Mouse (Mus musculus): ENCODE measurements around the gene Mad1l1.

Gene Mad1l1

DNA sequence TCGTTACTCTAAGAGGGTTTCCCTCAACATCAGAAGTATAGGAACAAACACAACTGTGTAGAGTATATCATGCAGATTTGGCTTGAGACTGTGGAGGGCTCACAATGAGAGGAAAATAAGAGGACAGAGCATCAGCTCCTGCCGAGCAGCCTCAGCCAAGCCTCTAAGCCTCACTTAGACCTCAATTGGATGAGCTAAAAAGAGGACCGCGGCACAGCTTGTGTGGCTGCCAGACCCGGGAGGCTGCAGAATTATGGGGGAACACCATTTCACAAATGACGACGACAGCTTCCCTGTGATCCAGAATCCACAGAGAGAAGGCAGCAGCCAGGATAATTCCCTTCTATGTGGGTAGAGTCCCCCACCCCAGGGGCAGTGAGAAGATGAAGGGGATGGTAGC, 138.0 kb downstream of the Mad1l1 start:
- in situ Hi-C loops (cut with MboI, MseI): no loop called here

DNA sequence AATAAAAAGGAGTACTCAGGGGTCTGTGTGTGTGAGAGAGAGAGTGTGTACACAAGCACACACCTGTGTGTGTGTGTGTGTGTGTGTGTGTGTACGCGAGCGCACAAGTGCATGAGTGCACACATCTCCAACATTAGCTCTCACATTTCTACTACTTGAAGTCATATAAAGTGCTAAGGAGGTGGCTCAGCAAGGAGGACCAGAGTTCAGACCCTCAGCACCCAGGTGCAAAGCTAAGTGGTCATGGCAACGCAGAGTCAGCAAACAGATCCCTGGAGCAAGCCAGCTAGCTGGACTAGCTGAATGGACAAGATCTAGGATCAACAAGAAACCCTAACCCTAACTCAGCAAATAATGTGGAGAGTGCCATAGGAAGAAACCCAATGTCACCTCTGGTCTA, 139.0 kb downstream of the Mad1l1 start:
- in situ Hi-C loops (cut with MboI, MseI): no loop called here

DNA sequence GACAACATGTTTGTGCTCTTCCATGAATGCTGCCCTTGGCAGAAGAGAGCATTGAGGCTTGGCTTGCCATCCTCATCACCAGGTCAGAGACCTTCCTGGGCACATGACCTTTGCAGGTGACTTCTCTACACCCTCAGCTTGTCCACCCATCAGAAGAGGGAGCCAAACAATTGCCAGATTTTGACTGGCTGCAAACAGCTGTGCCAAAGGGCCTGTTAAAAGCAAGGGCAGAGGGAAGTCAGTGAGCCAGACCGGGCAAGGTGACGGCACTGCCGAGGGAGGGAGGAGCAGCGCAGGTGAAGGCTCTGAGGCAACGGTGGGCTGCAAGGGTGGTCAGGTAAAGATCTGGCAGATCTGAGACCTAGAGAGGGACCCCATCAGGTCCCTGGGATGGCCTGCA, 141.3 kb downstream of the Mad1l1 start:
- in situ Hi-C loops (cut with MboI, MseI): no loop called here

DNA sequence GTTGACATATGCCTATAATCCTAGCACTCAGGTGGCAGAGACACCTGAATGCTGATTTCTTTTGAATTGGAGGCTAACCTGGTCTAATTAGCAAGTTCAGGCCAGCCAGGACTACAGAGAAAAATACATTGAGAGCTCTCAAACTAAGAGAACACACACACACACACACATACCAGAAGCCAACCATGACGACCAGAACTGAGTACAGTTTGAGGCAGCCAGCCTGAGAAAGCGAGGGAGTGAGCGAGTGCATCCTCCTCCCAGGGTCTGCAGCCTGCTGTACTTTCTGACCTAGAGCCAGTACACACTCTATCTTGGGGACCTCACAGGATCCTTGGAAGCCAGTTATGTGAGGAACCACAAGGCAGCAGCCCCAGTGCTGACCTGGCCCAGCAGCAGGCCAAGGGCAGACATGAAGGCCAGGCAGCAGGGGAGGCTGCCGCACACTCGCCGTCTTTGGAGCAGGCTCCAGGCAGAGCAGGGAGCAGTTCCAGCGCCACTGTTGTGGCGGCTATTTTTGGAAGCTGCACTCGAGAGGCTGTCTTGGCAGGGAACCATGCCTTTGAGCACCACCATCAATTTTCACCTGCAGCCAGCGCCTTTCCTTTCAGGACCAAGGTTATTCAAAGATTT, 143.2 kb downstream of the Mad1l1 start:
- in situ Hi-C loops (cut with MboI, MseI): no loop called here

DNA sequence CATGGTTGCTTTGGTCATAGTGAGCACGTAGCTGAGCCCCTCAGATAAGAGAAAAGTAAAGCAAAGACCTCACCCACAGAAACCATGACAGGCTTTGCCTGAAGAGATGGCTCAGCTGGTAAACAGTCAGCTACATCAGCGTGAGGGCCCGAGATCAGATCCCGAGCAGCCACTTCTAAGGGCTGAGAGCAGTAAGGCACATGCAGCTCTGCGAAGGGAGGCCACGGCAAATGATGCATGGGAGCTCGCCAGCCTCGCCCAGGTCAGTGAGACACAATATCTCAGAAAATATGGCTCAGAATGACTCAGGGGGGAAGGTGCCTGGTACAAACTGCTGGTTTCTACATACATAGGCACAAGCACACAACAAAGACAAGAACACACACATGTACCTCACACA, 143.8 kb downstream of the Mad1l1 start:
- in situ Hi-C loops (cut with MboI, MseI): no loop called here

DNA sequence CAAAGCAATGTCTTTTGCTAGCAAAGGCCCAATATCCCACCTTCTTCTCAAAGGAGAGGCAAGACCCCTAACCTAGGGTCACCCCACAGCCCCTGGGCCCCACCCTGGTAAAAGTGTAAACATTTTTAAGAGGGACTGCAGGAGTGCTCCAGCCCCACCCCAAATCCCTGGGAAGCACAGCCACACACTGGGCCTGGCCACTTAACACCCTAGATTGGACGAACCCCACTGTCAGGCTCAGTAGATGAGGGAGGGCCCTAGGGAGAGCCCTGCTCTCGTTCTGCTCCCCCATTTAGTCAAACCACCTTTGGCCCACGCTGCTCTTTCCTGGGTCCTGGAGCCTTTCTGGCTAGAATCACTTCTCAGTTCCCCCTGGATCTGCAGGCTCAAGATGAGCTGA, 145.0 kb downstream of the Mad1l1 start:
- in situ Hi-C loops (cut with MboI, MseI): no loop called here

DNA sequence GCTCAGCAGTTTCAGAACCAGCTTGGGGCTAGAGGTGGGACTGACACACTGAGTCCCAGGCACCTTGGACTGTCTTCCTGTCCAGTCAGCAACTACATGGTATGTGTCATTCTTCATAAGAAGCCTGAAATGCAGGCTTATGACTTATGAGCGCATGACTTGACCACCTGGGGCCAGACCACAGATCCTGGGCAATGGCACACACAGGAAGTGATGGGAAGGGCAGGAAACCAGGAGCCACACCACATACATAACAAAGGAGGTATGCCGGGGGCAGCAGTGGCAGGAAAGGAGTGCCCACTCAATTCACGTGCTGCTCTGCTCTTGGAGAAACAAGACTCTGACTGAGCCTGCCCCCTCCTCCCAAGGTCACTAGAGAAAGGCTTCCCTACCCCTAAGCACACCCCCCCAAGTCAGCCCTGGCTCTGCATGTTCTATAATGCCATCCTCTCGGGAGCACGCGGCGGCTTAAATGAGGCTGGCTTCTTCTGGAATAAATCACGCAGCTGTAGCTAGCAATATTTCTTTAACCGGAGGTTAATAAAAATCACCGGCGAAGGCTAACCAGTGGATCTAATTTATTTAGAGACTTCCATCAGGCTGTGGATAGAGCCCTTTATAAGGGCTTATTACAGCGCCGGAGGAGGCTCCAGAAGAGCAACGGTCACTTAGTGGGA, 146.4 kb downstream of the Mad1l1 start:
- in situ Hi-C loops (cut with MboI, MseI): no loop called here

DNA sequence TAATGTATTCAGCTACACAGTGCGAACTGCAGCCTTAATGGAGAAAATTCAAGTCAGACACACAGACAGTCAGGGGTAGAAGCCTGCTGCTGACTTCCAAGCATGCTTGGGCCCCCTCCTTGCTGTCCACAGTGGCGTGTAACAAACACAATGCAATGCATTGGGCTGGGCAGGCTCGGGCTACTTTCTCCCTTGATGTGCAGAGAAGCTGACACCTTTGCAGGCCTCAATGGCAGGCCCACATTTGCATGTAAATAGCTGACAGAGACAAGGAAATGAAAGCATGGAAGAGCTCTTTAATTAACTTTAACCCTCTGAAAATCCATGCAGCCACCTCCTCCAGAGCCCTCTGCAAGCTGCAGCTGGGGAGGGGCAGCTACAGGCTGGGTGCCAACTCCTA, 147.3 kb downstream of the Mad1l1 start:
- in situ Hi-C loops (cut with MboI, MseI): no loop called here

DNA sequence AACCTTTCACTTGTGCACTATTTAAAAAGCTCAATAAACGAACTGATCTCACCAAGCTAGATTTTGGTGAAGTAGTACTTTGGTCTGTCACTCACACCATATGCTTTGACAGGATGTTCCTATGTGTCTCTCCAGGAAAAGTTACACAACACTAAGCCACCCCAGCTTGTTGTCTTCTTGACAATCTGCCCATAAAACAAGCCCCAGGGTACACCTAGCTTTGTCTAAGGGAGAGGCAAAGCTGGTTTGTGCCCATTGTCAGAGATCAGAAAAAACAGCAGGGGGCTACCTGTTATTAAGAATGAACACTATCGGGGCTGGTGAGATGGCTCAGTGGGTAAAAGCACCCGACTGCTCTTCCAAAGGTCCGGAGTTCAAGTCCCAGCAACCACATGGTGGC, 148.2 kb downstream of the Mad1l1 start:
- in situ Hi-C loops (cut with MboI, MseI): no loop called here

DNA sequence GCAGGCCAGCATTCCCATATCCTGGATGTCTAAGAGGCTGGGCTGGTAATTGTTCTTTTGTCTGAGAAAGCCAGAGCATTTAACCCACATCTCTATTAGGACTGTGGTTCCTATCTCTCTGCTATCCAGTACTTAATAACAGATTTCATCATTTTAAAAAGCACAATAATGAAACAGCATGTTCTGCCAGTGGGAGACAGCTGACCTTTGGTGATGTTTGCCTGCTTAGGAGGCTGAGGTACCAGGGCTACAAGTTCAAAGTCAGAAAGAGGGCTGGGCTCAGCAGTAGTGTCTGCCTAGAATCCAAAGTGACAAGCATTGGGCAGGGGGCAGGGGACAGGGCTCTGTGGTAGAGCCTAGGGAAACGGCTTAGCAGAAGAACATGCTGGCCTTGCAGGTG, 149.6 kb downstream of the Mad1l1 start:
- in situ Hi-C loops (cut with MboI, MseI): no loop called here

DNA sequence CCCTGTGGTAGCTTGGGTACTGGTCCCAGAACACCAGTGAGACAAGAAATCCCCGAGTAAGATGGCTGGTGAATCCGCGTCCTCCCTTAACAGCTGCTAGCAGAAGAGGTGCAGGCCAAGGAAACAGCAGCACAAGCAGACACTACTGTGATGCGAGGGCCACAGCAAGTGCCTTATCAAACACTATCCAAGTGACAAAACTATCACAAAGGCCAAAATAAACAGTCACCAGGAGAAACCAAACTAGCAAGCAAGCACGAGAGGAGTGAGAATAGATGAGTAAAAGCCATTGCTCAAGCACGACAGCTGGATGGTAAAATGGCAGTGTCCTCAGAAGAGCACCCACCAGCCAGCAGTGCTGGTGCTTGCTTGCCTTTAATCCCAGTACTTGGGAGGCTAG, 153.8 kb downstream of the Mad1l1 start:
- in situ Hi-C loops (cut with MboI, MseI): no loop called here

DNA sequence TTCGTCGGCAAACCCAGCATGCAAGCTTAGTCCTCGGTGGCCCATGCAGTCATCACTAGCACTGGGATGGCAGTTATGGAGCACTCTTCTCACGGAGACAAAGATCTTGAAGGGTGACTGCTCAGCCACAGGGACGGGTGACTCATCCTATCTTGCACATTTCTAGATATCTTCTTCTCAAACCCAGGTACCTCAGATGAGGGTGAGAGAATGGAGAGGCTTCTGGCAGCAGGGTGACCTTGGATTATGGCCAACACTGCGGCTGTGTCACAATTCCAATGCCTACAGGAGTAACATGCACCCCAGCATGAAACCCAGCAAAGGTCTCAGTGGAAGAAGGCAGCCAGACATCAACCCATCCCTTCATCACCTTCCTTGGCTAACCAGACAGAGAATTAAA, 154.3 kb downstream of the Mad1l1 start:
- in situ Hi-C loops (cut with MboI, MseI): no loop called here

DNA sequence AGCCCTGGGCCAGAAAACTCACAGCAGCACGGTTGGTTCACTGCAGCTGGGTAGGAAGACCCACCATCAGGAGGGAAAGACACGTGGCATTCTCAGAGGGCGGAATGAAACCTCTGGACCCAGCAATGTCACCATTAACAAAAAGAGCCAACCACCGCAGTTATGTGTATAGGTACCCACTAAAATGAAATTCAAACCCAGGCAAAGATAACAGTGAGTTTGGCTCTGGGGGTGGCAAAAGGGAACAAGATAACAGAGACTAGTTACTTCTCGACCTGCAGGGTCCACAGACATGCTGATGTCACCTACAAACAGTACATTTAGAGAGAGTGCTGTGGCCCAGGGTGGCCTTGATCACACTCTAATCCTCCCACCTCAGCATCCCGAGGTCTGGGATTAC, 157.4 kb downstream of the Mad1l1 start:
- in situ Hi-C loops (cut with MboI, MseI): no loop called here

DNA sequence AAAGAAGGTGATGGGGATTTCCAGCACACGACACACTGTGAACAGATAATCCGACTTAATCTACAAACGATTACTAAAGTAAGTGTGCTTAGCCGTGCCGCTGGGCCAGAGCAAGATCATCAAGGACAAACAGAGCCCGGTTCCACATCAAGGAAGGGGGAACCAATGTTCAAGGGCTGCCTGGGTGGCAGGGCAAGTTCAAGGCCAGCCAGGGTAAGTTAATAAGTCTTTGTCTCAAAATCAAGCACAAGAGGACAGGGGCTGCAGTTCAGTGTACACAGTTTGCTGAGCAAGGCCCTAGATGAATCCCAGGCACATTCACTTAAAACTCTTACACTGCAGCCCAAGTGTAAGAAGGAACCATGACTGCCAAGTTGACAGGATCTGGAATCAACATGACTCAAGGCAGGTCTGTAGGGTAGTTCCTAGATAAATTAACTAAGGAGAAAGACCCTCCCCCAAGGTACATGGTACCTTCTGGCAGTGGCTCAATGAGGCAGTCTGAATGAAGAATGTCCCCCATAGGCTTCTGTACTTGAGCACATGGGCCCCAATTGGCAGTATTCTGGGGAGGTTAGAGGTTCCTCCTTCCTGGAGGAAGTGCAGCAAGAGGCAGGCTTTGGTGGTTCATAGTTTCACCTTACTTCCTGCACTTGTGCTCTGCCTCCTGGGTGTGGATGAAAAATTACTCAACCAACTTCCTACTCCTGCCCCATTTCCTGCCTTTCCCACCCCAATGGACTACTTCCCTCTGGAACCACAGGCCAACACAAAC, 159.1 kb downstream of the Mad1l1 start:
- in situ Hi-C loops (cut with MboI, MseI): no loop called here

DNA sequence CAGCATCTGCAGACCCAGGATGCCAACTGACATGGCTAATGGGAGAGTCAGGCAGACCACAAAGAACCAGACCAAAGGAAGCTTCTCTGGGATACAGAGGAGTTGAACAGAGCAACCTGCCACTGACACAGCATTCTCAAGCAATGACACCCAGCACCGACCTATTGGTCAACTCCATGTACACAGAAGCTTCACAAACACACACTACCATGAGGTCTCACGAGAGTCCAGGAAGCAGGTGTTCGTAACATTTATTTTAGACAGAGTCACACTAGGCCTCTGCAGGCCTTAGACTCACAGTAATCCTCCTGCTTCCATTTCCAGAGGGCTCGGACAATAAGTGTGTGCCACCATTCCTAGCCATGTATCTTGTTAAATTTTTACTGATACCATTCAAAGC, 162.3 kb downstream of the Mad1l1 start:
- in situ Hi-C loops (cut with MboI, MseI): no loop called here

DNA sequence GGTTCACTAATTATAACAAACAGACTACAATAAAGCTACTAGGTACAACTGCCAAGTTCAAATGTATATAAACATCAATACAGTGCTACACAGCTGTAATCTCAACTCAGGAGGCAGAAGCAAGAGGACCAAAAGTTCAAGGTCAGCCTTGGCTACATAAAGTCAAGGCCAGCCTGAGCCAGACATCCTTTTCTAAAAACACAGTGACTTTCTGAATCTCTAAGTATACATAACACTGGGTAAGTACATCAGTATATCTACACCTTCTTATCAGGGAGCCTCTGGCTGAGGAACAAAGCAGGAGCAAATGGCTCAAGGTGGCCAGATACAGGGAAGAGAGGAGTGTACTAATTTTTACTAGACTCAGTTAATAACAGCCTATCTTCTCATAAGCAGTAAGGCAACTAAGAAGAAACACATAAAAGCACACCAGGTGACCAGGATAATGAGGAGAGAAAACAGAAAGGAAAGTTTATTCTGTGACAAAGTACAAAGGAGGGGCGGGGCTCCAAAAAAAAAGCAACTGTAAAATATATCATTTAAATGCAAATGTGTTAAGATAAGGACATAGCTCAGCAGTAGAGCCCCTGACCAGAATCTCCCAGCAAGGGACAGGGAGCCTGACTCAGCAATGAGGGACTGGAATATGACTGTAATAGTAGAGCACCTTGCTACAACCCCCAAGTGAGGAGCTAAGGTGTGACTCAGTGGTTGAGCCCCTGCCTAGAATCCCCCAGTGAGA, 163.3 kb downstream of the Mad1l1 start:
- in situ Hi-C loops (cut with MboI, MseI): no loop called here

DNA sequence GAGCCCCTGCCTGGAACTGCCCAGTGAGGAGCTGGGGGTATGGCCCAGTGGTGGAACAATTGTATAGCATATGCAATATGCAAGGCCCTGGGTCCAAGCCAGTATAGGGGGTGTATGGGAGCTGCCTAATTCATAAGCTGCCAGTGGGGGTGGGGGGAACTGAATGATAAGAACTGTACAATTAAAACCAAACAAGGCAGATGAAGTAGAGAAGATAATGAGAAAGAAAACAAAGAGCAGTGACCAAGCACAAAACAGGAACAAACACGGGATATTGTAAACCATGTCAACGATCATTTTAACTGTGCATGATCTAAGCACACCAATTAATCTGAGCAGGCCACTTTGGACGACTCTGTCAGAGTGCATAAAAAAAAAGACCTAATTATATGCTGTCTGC, 167.2 kb downstream of the Mad1l1 start:
- in situ Hi-C loops (cut with MboI, MseI): no loop called here

DNA sequence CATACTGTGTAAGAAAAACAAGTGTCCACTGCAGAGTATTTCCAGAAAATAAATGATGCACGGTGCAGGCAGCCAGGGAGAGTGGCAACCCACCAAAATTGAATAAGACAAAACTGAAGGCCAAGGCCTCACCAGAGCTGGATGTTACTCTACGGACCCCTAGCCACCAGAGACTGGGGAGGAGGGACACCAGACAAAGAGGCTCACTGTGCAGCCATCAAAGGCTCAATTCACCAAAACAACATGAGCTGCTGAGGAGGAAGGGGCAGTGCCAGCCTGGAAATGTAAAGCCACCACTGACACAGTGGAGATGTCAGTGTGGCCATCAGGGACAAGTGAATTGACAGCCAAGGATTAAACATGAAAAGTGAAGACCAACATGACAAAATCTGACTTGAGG, 169.5 kb downstream of the Mad1l1 start:
- in situ Hi-C loops (cut with MboI, MseI): no loop called here

DNA sequence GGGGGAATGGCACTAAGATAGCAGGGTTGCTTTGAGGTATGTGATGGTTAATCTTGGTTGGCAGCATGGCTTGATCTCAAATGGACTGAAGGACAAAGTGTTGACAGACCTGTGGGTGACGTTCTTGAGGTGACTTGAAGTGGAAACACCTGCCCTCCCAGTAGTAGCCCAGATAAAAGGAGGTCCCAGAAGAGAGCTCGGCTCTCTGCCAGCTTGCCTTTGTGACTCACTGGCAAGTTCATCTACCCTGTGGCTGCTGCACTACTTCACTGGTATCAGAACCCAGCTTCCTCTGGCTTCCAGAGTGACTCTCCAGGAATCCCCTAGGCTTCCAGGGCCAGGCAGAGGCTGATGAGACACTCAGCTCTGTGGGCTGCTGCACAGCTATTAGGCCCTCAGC, 170.2 kb downstream of the Mad1l1 start:
- in situ Hi-C loops (cut with MboI, MseI): no loop called here

DNA sequence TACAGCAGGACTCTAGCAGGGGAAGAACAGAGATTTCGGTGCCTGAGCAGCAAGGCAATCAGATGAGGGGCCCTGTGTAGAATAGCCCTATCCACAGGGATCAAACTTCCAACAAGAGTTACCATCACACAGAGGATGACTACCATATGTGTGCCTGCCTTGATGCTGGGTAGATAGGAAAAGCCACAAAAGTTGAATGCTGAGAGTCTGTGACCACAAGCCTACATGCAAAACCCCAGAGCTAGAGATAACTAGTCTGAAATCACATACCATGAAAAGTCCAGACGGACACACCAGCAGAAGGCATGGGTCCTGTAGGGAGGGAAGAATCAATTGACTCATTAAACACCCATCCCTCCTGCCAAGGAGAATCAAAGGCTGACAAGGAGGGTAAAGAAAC, 170.7 kb downstream of the Mad1l1 start:
- in situ Hi-C loops (cut with MboI, MseI): no loop called here

DNA sequence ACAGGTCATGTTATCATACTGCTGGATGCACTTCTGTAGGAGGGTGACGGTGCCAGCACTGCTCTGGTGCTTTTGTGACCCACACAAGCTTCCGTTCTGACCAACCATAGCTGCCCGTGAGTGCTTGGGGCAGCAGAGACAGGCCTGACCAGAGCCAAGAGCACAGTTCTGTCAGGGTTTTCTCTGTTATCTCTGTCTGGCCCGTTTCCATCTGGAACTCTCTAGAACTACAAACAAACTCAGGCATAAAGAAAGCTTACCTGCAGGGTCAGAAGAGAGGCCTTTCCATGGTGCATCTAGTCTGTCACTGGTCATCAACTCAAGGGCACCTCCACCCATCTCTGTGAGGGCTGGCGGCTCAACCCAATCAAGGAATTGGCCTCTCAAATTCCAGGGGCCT, 171.2 kb downstream of the Mad1l1 start:
- in situ Hi-C loops (cut with MboI, MseI): no loop called here

DNA sequence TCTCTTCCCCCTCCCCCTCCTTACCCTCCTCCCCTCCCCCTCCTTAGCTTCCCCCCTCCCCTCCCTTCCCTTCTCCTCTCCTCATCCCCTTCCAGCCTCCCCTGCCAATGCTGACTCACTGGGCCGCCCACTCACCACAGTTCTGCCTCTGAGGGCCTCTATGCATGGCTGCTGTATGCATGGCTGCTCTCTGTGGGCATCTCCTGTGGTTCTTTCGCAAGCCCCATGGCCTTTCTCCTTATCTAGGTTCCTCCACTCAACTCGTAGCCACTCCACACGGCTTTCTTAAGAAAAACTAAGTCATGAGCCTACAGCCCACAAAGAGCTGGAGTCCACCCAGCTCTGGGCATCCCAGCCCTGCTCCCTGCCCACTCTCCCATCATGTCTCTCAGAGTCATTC, 172.1 kb downstream of the Mad1l1 start:
- in situ Hi-C loops (cut with MboI, MseI): loop anchor here (10.0 kb wide), 1 partner anchor 314 kb away; no protein-coding TSS in a partner anchor
